Mouse (Mus musculus): ENCODE measurements around the gene Bik.

Gene Bik

GRCm38 (mm10) chr15:83583419-83584156 is 56.9 kb downstream of the Bik start:
- ATAC-seq (ENCODE audit: low TSS enrichment), result no peak; the same call in 1 of the 2 replicates

DNA sequence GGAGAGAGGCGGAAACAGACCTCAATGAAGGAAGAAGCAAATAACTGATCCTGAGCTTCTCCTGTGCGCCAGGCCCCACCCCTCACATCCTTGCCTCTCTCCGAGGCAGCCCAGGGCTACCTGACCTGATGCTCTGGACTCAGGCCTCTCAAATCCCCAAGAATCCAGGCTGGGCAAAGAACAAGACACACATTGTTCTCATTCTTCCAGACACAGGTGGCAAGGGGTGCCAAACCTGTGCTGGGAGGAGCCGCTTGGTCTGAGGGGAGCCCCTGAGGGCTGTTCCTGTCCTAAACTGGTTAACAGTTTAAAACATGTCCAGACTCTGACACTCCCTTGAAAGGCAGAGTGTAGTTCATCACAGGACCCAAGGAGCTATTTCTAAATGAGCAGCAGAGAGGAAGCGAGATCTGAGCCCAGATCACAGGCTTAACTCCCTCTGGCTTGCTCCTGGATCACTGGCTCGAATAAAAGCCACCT is 58.1 kb downstream of the Bik start:
- ATAC-seq (ENCODE audit: low TSS enrichment), result no peak

GRCm38 (mm10) chr15:83590841-83591240 is 64.2 kb downstream of the Bik start:
- ATAC-seq (ENCODE audit: low TSS enrichment), result no peak

DNA sequence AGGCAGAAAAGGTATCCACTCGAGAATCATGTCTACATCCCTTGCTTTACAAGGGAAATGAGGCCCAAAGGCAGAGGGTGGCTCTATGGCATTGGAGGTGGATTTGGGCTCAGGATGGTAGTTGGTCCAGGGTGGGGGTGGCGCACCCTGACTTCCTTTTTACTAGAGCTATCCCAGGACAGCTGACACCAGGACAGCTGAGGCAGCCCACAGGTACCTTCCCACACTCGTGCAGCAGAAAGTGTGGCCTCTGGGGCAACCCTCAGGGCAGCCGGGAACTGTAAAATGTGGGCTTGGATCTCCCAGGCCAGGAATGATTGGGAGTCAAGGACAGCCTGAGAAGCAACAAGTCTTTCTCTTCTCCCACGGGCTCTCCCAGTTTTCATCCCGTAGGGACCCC is 65.1 kb downstream of the Bik start:
- ATAC-seq (ENCODE audit: low TSS enrichment), result no peak

- no peak for ATAC-seq (ENCODE audit: low TSS enrichment)
Measured at GRCm38 (mm10) chr15:83592260-83593188, 65.9 kb downstream of the Bik start.

- ATAC-seq (ENCODE audit: low TSS enrichment), result no peak
Measured at GRCm38 (mm10) chr15:83593189-83593585, 66.5 kb downstream of the Bik start.

DNA sequence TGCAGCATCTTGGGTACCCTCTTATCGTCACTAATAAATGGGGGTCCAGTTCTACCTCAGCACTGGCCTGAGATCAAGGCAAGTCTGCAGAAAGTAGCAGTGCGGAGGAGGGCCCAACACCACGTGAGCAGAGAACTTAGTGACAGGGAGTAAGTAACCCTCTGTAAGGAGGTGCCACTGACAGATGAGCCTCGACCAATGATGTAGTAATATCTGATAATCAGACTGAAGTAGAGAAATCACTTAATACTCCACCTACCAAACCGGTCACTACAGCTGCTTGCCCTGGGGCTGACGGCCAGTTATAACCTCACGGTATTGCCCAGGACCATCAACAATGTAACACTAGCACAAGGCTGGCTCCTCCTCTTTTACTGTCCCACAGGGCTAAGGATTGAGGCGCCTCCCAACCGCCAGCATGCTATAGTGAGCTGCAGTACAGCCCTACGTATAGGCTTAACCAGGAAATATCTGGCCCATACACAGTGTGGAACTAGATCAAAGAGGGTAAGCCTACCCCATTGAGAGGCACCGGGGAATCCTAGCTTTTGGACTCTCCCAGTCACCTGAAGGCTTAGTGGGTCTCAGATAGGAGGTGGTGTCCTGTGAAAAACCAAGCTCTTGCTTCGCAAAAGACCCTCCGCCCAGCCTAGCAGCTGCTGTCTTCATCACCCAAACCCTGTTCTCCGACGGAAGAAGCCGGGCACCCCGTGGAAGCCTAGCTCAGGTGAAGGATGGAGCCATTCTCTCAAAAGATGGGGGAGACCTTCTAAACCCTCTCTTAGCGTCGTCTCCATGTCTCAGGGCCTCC is 67.2 kb downstream of the Bik start:
- ATAC-seq (ENCODE audit: low TSS enrichment), result no peak; the same call in 1 of the 2 replicates

Data from frontal cortex, adult (tissue).